Mouse (Mus musculus): ENCODE results near the gene Zfp839. TPM values are rescaled to one million over a fixed set of nuclear protein-coding genes. Genes with fewer than 3 reads are reported as not detected.

Zfp839 gene
- polyA plus RNA-seq, 1 experiment from 2014 or later: 7.7 TPM

GRCm38 (mm10) chr12:110841731-110842493 is 8.1 kb upstream of the Zfp839 start:
- Histone ChIP-seq H3K9me3 (no peaks in the 10 kb centered on the region), H3K4me2 (no peak overlapping the region), H3K27me3 (peaks cover 14% of the 10 kb centered on the region), H3K27ac (no peak overlapping the region), H3K4me1 (peaks cover 32% of the 10 kb centered on the region), H3K9ac (no peak overlapping the region), H3K4me3 (no peak overlapping the region), H3K36me3 (no peaks in the 10 kb centered on the region)
- ATAC-seq (ENCODE audit: insufficient number of reproducible peaks, insufficient read depth, low FRiP score, low TSS enrichment, low read depth): no peak
- WGBS: 68% methylated on average over 5 of the region's 5 CpGs

- H3K9ac ChIP-seq: peak overlapping the region; percentile 71
- no peaks in the 10 kb centered on the region for H3K9me3 ChIP-seq
- H3K36me3 ChIP-seq: no peaks in the 10 kb centered on the region
- peak overlapping the region; percentile 67 for H3K4me2 ChIP-seq
- peaks cover 23% of the 10 kb centered on the region for H3K4me1 ChIP-seq
- ATAC-seq (ENCODE audit: insufficient number of reproducible peaks, insufficient read depth, low FRiP score, low TSS enrichment, low read depth): peak; percentile 11; the same call in 1 of the 2 replicates
- H3K4me3 ChIP-seq: peak overlapping the region; percentile 51
- H3K27ac ChIP-seq: no peak overlapping the region
- WGBS: 19% methylated on average over 32 of the region's 32 CpGs
- peaks cover 16% of the 10 kb centered on the region for H3K27me3 ChIP-seq
These were observed 6.6 kb upstream of the Zfp839 start for GRCm38 (mm10) chr12:110843194-110844048.

GRCm38 (mm10) chr12:110844227-110845130 is 5.6 kb upstream of the Zfp839 start:
- Histone ChIP-seq H3K9ac (peak overlapping the region; percentile 71), H3K27ac (peak overlapping the region; percentile 56), H3K27me3 (peaks cover 16% of the 10 kb centered on the region), H3K9me3 (no peaks in the 10 kb centered on the region), H3K36me3 (no peaks in the 10 kb centered on the region), H3K4me3 (peak overlapping the region; percentile 51), H3K4me2 (peak overlapping the region; percentile 67), H3K4me1 (peaks cover 23% of the 10 kb centered on the region)
- WGBS: 1% methylated on average over 42 of the region's 42 CpGs
- ATAC-seq (ENCODE audit: insufficient number of reproducible peaks, insufficient read depth, low FRiP score, low TSS enrichment, low read depth): no peak

- Histone ChIP-seq H3K4me2 (peak overlapping the region; percentile 67), H3K4me3 (peak overlapping the region; percentile 51), H3K27me3 (peaks cover 16% of the 10 kb centered on the region), H3K9me3 (no peaks in the 10 kb centered on the region), H3K9ac (peak overlapping the region; percentile 71), H3K36me3 (no peaks in the 10 kb centered on the region), H3K4me1 (peaks cover 18% of the 10 kb centered on the region), H3K27ac (peak overlapping the region; percentile 56)
- ATAC-seq (ENCODE audit: insufficient number of reproducible peaks, insufficient read depth, low FRiP score, low TSS enrichment, low read depth): peak; percentile 80
- WGBS: under 1% methylated on average over 36 of the region's 36 CpGs
These were observed 4.7 kb upstream of the Zfp839 start for GRCm38 (mm10) chr12:110845131-110845880.

- peak overlapping the region; percentile 51 for H3K4me3 ChIP-seq
- peak overlapping the region; percentile 67 for H3K4me2 ChIP-seq
- H3K9me3 ChIP-seq: no peaks in the 10 kb centered on the region
- 71% methylated on average over 6 of the region's 6 CpGs for WGBS
- no peak for ATAC-seq (ENCODE audit: insufficient number of reproducible peaks, insufficient read depth, low FRiP score, low TSS enrichment, low read depth)
- H3K27me3 ChIP-seq: peaks cover 16% of the 10 kb centered on the region
- H3K4me1 ChIP-seq: peaks cover 25% of the 10 kb centered on the region
- H3K9ac ChIP-seq: peak overlapping the region; percentile 71
- H3K36me3 ChIP-seq: no peaks in the 10 kb centered on the region
- H3K27ac ChIP-seq: no peak overlapping the region
These were observed 3.8 kb upstream of the Zfp839 start for GRCm38 (mm10) chr12:110846191-110846765.

GRCm38 (mm10) chr12:110850929-110851256 is 840 bp downstream of the Zfp839 start:
- WGBS: 15% methylated on average over 9 of the region's 9 CpGs
- peak overlapping the region; percentile 91 for H3K4me3 ChIP-seq
- no peak for ATAC-seq (ENCODE audit: insufficient number of reproducible peaks, insufficient read depth, low FRiP score, low TSS enrichment, low read depth)
- H3K4me2 ChIP-seq: peak overlapping the region; percentile 80
- H3K27me3 ChIP-seq: peaks cover 13% of the 10 kb centered on the region
- peak overlapping the region; percentile 93 for H3K9ac ChIP-seq
- peaks cover 21% of the 10 kb centered on the region for H3K4me1 ChIP-seq
- no peaks in the 10 kb centered on the region for H3K9me3 ChIP-seq
- H3K27ac ChIP-seq: peak overlapping the region; percentile 74
- H3K36me3 ChIP-seq: peaks cover 17% of the 10 kb centered on the region

GRCm38 (mm10) chr12:110851414-110851813 is 1.4 kb downstream of the Zfp839 start:
- no peak overlapping the region for H3K27ac ChIP-seq
- H3K4me2 ChIP-seq: peak overlapping the region; percentile 80
- no peak for ATAC-seq (ENCODE audit: insufficient number of reproducible peaks, insufficient read depth, low FRiP score, low TSS enrichment, low read depth)
- H3K4me3 ChIP-seq: peak overlapping the region; percentile 91
- H3K9ac ChIP-seq: peak overlapping the region; percentile 93; the same call in 1 of the 2 replicates
- 79% methylated on average over 12 of the region's 12 CpGs for WGBS
- no peaks in the 10 kb centered on the region for H3K9me3 ChIP-seq
- H3K36me3 ChIP-seq: peaks cover 22% of the 10 kb centered on the region
- H3K4me1 ChIP-seq: peaks cover 17% of the 10 kb centered on the region
- H3K27me3 ChIP-seq: peaks cover 8% of the 10 kb centered on the region

- H3K27ac ChIP-seq: no peak overlapping the region
- H3K9ac ChIP-seq: 0 out of 2 replicates have a peak overlapping the region, but pooled peaks have one; percentile 93
- H3K27me3 ChIP-seq: peaks cover 2% of the 10 kb centered on the region; the same call in 1 of the 2 replicates
- 89% methylated on average over 1 of the region's 1 CpGs for WGBS
- H3K4me1 ChIP-seq: peaks cover 17% of the 10 kb centered on the region
- H3K4me2 ChIP-seq: no peak overlapping the region
- H3K9me3 ChIP-seq: no peaks in the 10 kb centered on the region
- no peak overlapping the region for H3K4me3 ChIP-seq
- ATAC-seq (ENCODE audit: insufficient number of reproducible peaks, insufficient read depth, low FRiP score, low TSS enrichment, low read depth): no peak
- peaks cover 25% of the 10 kb centered on the region for H3K36me3 ChIP-seq
These were observed 1.9 kb downstream of the Zfp839 start for GRCm38 (mm10) chr12:110851923-110852322.

GRCm38 (mm10) chr12:110854786-110855737 is 5.0 kb downstream of the Zfp839 start:
- Histone ChIP-seq H3K4me2 (no peak overlapping the region), H3K9ac (no peak overlapping the region), H3K9me3 (no peaks in the 10 kb centered on the region), H3K4me3 (no peak overlapping the region), H3K4me1 (peaks cover 22% of the 10 kb centered on the region), H3K36me3 (peaks cover 46% of the 10 kb centered on the region), H3K27ac (peak overlapping the region; percentile 23; the same call in 1 of the 2 replicates), H3K27me3 (no peaks in the 10 kb centered on the region)
- no peak for ATAC-seq (ENCODE audit: insufficient number of reproducible peaks, insufficient read depth, low FRiP score, low TSS enrichment, low read depth)
- 83% methylated on average over 32 of the region's 32 CpGs for WGBS
